Mouse (Mus musculus): ENCODE results near the gene Lima1.

GRCm38 (mm10) chr15:99847207-99847881, 27.9 kb downstream of the Lima1 start:
- TF ChIP-seq CTCF (IDR thresholded peaks at IDR 0.05; ENCODE audit: insufficient read depth, low read length) (no peak), POLR2A (IDR thresholded peaks at IDR 0.05; ENCODE audit: borderline replicate concordance, extremely low read depth, low read depth, low read length) (no peak)
